Mouse (Mus musculus): Measurements from ENCODE around the gene Hcls1. TPM values are rescaled to one million over a fixed set of nuclear protein-coding genes. Genes with fewer than 3 reads are reported as not detected.

The Hcls1 gene
- total RNA-seq (2023): 169 TPM

DNA sequence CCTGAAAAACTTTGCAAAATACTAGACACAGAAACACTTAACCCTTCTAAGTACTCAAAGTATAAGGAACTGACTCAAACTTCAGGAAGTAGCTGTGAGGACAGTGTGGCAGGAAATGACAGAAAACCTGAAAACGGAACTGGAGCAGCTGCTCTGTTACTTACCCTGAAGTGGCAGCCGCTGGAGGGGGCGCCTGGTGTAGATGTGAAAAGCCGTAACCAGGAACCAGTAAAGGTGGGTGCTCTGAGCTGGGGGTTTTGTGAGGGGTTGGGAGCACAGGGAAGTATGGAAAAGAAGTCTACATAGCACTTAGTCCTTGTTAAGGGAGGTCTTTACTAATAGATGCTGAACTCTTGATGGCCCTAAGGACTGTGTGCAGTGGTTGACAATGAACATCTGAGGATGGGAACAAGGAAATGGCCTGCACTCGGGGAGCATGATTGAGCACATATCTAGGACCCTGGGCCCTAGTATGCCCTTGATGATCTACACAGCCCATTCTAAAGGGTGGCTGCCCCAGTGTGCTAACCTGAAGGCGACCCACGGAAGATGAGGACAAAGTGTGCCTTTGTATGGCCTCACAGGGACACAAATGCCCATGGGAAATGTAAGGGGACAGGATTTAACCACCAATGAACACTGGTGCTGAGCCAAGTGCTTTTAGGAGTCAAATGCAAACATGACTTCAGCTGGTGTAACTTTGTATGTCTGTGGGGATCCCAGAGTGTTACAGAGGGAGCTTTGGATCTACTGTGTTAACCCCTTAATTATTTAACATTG lies at the start of gene Hcls1:
Gene Hcls1, plus strand, starts transcription at position 143 of the 780 bp plus-strand sequence.

DNA sequence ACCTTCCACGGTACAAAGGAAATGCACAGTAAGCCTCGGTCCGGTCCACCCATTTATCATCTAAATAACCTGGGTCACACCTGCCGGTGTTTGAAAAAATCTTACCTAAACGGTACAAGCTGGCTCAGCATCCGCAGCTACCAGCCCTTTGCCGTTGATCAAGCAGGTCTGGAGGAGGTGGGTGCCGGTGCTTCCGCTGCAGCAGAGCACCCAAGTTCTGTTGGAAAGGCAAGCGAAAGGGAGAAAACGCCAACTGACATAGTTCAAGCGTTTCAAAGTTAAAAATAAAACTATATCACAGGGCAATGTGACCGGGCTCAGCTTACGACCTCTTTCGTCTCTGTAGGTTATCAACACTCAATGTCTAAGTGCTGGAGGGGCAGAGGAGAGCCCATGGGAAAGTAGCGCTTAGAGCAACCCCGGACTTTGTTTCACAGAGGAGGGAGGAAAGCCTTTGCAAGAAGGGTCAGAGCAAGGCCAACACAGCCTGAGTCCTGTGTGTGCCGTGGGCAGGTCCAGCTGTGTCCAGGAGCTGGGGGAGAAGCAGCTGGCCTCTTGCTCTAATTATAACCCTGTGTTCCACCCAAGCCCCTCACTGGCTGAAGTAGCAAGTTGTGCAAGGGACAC lies 55.3 kb downstream of the Hcls1 start, which contains the start of gene Fbxo40:
Gene Fbxo40, minus strand, starts transcription at position 469 of the 627 bp plus-strand sequence.

DNA sequence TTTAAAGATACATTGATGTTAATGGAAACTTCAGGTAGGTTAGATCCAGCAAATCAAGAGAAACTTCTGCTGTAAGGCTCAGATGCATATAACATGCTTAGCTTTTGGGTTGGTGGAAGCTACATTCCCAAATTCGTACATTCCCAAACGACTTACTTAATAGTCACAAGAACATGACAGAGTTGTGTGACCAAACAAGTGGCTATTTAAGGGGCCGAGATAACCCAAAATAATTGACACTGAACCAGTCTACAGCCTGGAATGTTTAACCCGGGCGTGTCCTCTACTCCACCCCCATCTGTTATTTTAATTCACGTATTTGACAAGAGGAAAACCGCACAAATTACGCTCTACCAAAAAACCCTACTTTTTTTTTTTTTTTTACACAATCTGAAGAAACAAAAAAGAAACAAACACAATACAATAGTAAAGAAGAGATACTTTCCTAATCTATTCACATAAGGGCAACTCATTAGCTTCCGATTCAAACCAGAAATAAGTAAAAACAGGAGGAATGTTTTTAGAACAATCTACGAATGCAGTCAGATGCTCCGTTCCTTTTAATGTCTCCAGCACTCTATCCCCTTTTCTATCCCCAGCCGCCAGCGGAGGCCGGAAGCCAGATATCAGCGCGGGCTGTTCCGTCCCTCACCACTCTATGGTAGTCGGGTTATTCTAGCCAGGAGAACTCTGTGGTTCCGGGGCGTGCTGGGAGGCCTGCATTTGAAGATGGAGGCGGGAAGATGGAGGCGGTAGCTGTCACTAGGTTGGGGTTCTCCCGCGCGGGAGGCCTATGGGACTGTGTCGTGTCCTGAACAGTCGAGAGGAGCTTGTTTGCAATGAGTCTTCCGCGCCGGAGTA lies 76.5 kb downstream of the Hcls1 start, which contains the start of gene Polq:
Gene Polq, plus strand, starts transcription at position 726 of the 861 bp plus-strand sequence.

Other genes with a start within 250 kb of the Hcls1 start
- gene Ildr1, start 241.0 kb upstream of the Hcls1 start, total RNA-seq (2023): 4.1 TPM
- gene Slc15a2, start 150.0 kb upstream of the Hcls1 start, total RNA-seq (2023): 37.8 TPM
- 35.8 TPM for gene Iqcb1, start 106.6 kb upstream of the Hcls1 start, total RNA-seq (2023)
- 3.7 TPM for gene Eaf2, start 60.0 kb upstream of the Hcls1 start, total RNA-seq (2023)
- gene Golgb1, start 59.8 kb upstream of the Hcls1 start, total RNA-seq (2023): 35.2 TPM
- not detected for gene Fbxo40, start 55.5 kb downstream of the Hcls1 start, total RNA-seq (2023)
- gene Polq, start 76.8 kb downstream of the Hcls1 start, total RNA-seq (2023): 4.2 TPM

All from CD8-positive naive resting alpha-beta T cell, adult 57 days (primary cell).